Mouse (Mus musculus) neural tube, embryonic 11.5 days (tissue): ENCODE measurements around the gene Them7. TPM values are rescaled to one million over a fixed set of nuclear protein-coding genes. Genes with fewer than 3 reads are reported as not detected.

Experiments used
- ATAC-seq: fragments of 200-750 bp; cut with Nextera tagmentation; 2 replicates; pipeline ENCODE4 v1.8.0; 2017; ENCODE audit warnings: moderate number of reproducible peaks, mild to moderate bottlenecking, moderate TSS enrichment, moderate library complexity; ENCODE audit not compliant: insufficient read depth, low FRiP score, low TSS enrichment
- DNase-seq: peaks from one replicate; pipeline ENCODE4 v3.0.0-alpha.2; 2015; ENCODE audit warnings: low spot score
- H3K27ac ChIP-seq: fragments of 300-500 bp; sonication (generic); 2 replicates; pipeline ENCODE4 v1.5.1; 2014; ENCODE audit warnings: low read depth, mild to moderate bottlenecking, low read length
- H3K27me3 ChIP-seq: fragments of 300-500 bp; sonication (generic); 2 replicates; pipeline ENCODE4 v1.6.1; 2014; ENCODE audit warnings: mild to moderate bottlenecking, low read length, mixed read lengths; ENCODE audit not compliant: control insufficient read depth, insufficient read depth
- H3K36me3 ChIP-seq: fragments of 300-500 bp; sonication (generic); 2 replicates; pipeline ENCODE4 v1.6.1; 2014; ENCODE audit warnings: mild to moderate bottlenecking, low read length, moderate library complexity, mixed read lengths; ENCODE audit not compliant: control insufficient read depth, insufficient read depth
- H3K4me1 ChIP-seq: fragments of 300-500 bp; sonication (generic); 2 replicates; pipeline ENCODE4 v1.6.1; 2014; ENCODE audit warnings: low read length, mixed read lengths; ENCODE audit not compliant: control insufficient read depth, insufficient read depth
- H3K4me2 ChIP-seq: fragments of 300-500 bp; sonication (generic); 2 replicates; pipeline ENCODE4 v1.6.1; 2014; ENCODE audit warnings: low read depth, mild to moderate bottlenecking, moderate library complexity
- H3K4me3 ChIP-seq: fragments of 300-500 bp; sonication (generic); 2 replicates; pipeline ENCODE4 v1.5.1; 2014; ENCODE audit warnings: low read depth, low read length
- H3K9ac ChIP-seq: fragments of 300-500 bp; sonication (generic); 2 replicates; pipeline ENCODE4 v1.6.1; 2014; ENCODE audit warnings: mild to moderate bottlenecking, low read length
- H3K9me3 ChIP-seq: fragments of 300-500 bp; sonication (generic); 2 replicates; pipeline ENCODE4 v1.6.1; 2016; ENCODE audit warnings: low read length; ENCODE audit not compliant: control insufficient read depth
- WGBS: fragments of 180-500 bp; shearing (Covaris S2); extraction: QIAGEN DNeasy Blood & Tissue Kit; methylation state at CpG from one replicate; pipeline ENCODE4 v1.1.7; 2014; 5-methylcytosine and 5-hydroxymethylcytosine counted together
- polyA plus RNA-seq: library from polyadenylated mRNA; unstranded; fragments of >200 nt; fragmentation: Nextera tagmentation; extraction: Ambion mirVana; gene quantifications from 2 replicates; pipeline ENCODE4 v1.2.1, GENCODE M21; 2014

The Them7 gene
- polyA plus RNA-seq, 1 experiment from 2014 or later: 0.73 TPM

DNA sequence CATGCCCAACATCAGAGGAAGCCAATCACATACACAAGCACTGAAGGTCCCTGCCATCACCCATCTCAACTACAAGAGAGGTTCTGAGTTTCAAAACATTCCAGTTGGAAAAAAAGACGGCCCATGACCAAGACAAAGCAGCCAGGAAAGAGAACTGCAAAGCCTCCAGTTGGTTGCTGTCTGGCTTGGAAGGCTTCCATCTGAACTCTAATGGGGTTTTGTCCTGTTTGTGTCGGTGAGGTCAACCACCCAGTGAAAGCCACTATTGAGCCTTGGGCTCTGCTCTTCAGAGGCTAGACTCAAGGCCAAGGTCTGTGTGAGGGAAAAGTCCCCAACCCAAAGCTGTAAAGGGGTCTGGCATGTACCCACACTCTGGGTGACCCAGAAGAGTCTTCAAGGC, 111.5 kb downstream of the Them7 start:
- Histone ChIP-seq H3K4me1 (peaks cover 8% of the 10 kb centered on the region), H3K27me3 (no peaks in the 10 kb centered on the region), H3K36me3 (no peaks in the 10 kb centered on the region), H3K4me2 (no peak overlapping the region), H3K27ac (no peak overlapping the region), H3K4me3 (no peak overlapping the region), H3K9me3 (no peaks in the 10 kb centered on the region), H3K9ac (no peak overlapping the region)
- DNase-seq (no peak), ATAC-seq (no peak)
- WGBS: 67% methylated on average over 2 of the region's 2 CpGs

DNA sequence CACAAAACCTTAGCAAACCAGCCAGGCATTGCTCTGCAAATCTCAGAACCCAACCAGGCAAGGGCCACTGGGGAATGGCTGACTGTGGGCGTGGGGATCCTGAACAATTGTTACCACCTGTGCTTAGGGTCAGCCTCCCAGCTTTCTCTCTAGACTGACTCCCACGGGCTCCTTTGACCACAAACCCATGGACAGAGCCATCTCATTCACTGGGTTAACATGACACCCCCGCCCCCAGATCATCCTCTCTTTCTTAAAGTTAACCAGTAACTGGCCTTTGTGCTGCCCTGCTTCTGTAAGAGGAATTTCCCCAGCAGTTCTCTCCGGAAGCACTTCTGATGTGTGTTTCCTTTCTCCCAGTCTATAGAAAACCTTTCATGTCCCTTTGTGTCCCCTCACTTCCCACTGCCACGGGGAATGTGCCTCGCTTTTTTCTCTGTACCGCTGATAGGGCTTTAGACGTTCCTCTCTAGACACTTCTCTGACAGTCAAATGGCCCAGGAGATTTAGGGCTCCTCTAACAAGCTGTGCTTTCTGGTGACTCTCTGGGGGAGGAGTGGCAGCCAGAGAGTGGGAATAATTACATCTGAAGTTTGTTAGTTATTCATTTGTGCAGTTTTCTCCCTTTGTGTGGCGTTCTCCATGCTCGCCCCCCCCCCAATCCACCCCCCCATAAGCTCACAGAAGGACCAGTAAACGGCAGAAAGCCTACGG, 112.4 kb downstream of the Them7 start:
- no peaks in the 10 kb centered on the region for H3K9me3 ChIP-seq
- 7% methylated on average over 12 of the region's 12 CpGs for WGBS
- H3K36me3 ChIP-seq: no peaks in the 10 kb centered on the region
- no peak overlapping the region for H3K27ac ChIP-seq
- H3K4me3 ChIP-seq: no peak overlapping the region
- peaks cover 8% of the 10 kb centered on the region for H3K4me1 ChIP-seq
- H3K9ac ChIP-seq: peak overlapping the region; percentile 22
- no peaks in the 10 kb centered on the region for H3K27me3 ChIP-seq
- ATAC-seq: peak; percentile 21; the same call in 1 of the 2 replicates
- peak; percentile 40 for DNase-seq
- peak overlapping the region; percentile 16; the same call in 1 of the 2 replicates for H3K4me2 ChIP-seq

GRCm38 (mm10) chr2:105337171-105337875, 113.2 kb downstream of the Them7 start:
- Histone ChIP-seq H3K4me1 (peaks cover 8% of the 10 kb centered on the region), H3K9me3 (no peaks in the 10 kb centered on the region), H3K9ac (no peak overlapping the region), H3K27me3 (no peaks in the 10 kb centered on the region), H3K4me3 (no peak overlapping the region), H3K4me2 (no peak overlapping the region), H3K36me3 (no peaks in the 10 kb centered on the region), H3K27ac (no peak overlapping the region)
- ATAC-seq (no peak), DNase-seq (no peak)
- 23% methylated on average over 8 of the region's 8 CpGs for WGBS

- Histone ChIP-seq H3K36me3 (no peaks in the 10 kb centered on the region), H3K4me1 (peaks cover 8% of the 10 kb centered on the region), H3K27me3 (no peaks in the 10 kb centered on the region), H3K4me2 (no peak overlapping the region), H3K9me3 (no peaks in the 10 kb centered on the region), H3K27ac (no peak overlapping the region), H3K9ac (no peak overlapping the region), H3K4me3 (no peak overlapping the region)
- 69% methylated on average over 3 of the region's 3 CpGs for WGBS
- DNase-seq (no peak), ATAC-seq (no peak)
These were observed 115.9 kb downstream of the Them7 start for GRCm38 (mm10) chr2:105339993-105340392.

GRCm38 (mm10) chr2:105348886-105349285, 124.8 kb downstream of the Them7 start:
- no peak for ATAC-seq
- Histone ChIP-seq H3K9me3 (no peaks in the 10 kb centered on the region), H3K27me3 (no peaks in the 10 kb centered on the region), H3K27ac (no peak overlapping the region), H3K36me3 (no peaks in the 10 kb centered on the region), H3K4me3 (no peak overlapping the region), H3K4me1 (no peaks in the 10 kb centered on the region), H3K4me2 (no peak overlapping the region), H3K9ac (no peak overlapping the region)
- DNase-seq: no peak
- WGBS: 72% methylated on average over 6 of the region's 6 CpGs

- H3K4me2 ChIP-seq: no peak overlapping the region
- no peak overlapping the region for H3K9ac ChIP-seq
- H3K36me3 ChIP-seq: no peaks in the 10 kb centered on the region
- no peak overlapping the region for H3K27ac ChIP-seq
- no peaks in the 10 kb centered on the region for H3K27me3 ChIP-seq
- no peak overlapping the region for H3K4me3 ChIP-seq
- DNase-seq (no peak), ATAC-seq (no peak)
- H3K9me3 ChIP-seq: no peaks in the 10 kb centered on the region
- WGBS: 54% methylated on average over 5 of the region's 5 CpGs
- no peaks in the 10 kb centered on the region for H3K4me1 ChIP-seq
These were observed 132.7 kb downstream of the Them7 start for GRCm38 (mm10) chr2:105356791-105357190.

GRCm38 (mm10) chr2:105358040-105358439, 133.9 kb downstream of the Them7 start:
- H3K9ac ChIP-seq: no peak overlapping the region
- DNase-seq: no peak
- ATAC-seq: no peak
- no peaks in the 10 kb centered on the region for H3K4me1 ChIP-seq
- H3K36me3 ChIP-seq: no peaks in the 10 kb centered on the region
- 87% methylated on average over 3 of the region's 3 CpGs for WGBS
- no peak overlapping the region for H3K4me2 ChIP-seq
- H3K9me3 ChIP-seq: no peaks in the 10 kb centered on the region
- H3K27me3 ChIP-seq: no peaks in the 10 kb centered on the region
- no peak overlapping the region for H3K4me3 ChIP-seq
- H3K27ac ChIP-seq: no peak overlapping the region

DNA sequence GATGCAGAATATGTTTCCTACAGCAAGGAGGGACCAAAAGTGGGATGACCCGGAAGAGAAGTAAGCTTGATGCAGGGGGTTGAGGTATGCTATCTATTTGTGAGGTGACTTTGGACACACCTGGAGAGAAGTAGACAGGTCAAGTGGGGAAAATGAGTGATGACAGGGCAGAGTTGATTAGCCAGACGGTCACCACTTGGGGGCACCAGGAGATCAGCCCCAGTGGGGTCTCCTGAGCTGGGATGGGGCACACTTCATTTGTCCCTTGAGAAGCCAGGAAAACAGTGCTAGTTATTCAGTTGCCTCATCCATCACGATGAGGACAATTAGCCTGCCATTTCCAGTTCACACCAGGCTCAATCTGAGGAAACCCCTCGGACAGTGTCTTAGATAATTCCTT, 143.5 kb downstream of the Them7 start:
- no peak overlapping the region for H3K4me2 ChIP-seq
- H3K9ac ChIP-seq: no peak overlapping the region
- ATAC-seq (no peak), DNase-seq (no peak)
- no peak overlapping the region for H3K27ac ChIP-seq
- H3K36me3 ChIP-seq: no peaks in the 10 kb centered on the region
- no peaks in the 10 kb centered on the region for H3K27me3 ChIP-seq
- H3K9me3 ChIP-seq: no peaks in the 10 kb centered on the region
- H3K4me1 ChIP-seq: peaks cover 8% of the 10 kb centered on the region
- no peak overlapping the region for H3K4me3 ChIP-seq
- 28% methylated on average over 4 of the region's 4 CpGs for WGBS

GRCm38 (mm10) chr2:105370240-105370639, 146.1 kb downstream of the Them7 start:
- peak; percentile 68; the same call in 1 of the 2 replicates for ATAC-seq
- 5% methylated on average over 10 of the region's 10 CpGs for WGBS

More at GRCm38 (mm10) chr2:105370240-105370639, 146.1 kb downstream of the Them7 start:
- no peak overlapping the region for H3K9ac ChIP-seq
- no peaks in the 10 kb centered on the region for H3K36me3 ChIP-seq
- DNase-seq: peak; percentile 29
- peak overlapping the region; percentile 39 for H3K4me2 ChIP-seq
- H3K9me3 ChIP-seq: no peaks in the 10 kb centered on the region
- peaks cover 8% of the 10 kb centered on the region for H3K4me1 ChIP-seq
- no peak overlapping the region for H3K27ac ChIP-seq
- no peak overlapping the region for H3K4me3 ChIP-seq
- H3K27me3 ChIP-seq: no peaks in the 10 kb centered on the region
